Mouse (Mus musculus) heart, embryonic 12.5 days (tissue): ENCODE data around the gene Plcb1. TPM values are rescaled to one million over a fixed set of nuclear protein-coding genes. Genes with fewer than 3 reads are reported as not detected.

Source experiments
- ATAC-seq: fragments of 200-750 bp; cut with Nextera tagmentation; 2 replicates; pipeline ENCODE4 v1.8.0; 2017; ENCODE audit warnings: moderate TSS enrichment, moderate library complexity; ENCODE audit not compliant: insufficient number of reproducible peaks, low FRiP score
- H3K27ac ChIP-seq: fragments of 300-500 bp; sonication (generic); 2 replicates; pipeline ENCODE4 v1.5.1; 2016; ENCODE audit warnings: mild to moderate bottlenecking, moderate library complexity; ENCODE audit not compliant: poor library complexity, severe bottlenecking
- H3K27me3 ChIP-seq: fragments of 300-500 bp; sonication (generic); replicated peaks from 2 replicates; pipeline ENCODE4 v1.6.1; 2016; ENCODE audit warnings: mild to moderate bottlenecking, moderate library complexity
- H3K36me3 ChIP-seq: fragments of 300-500 bp; sonication (generic); 2 replicates; pipeline ENCODE4 v1.6.1; 2016; ENCODE audit warnings: mild to moderate bottlenecking, moderate library complexity
- H3K4me1 ChIP-seq: fragments of 300-500 bp; sonication (generic); replicated peaks from 2 replicates; pipeline ENCODE4 v1.6.1; 2016; ENCODE audit warnings: mild to moderate bottlenecking
- H3K4me2 ChIP-seq: fragments of 300-500 bp; sonication (generic); 2 replicates; pipeline ENCODE4 v1.6.1; 2016; ENCODE audit warnings: mild to moderate bottlenecking, moderate library complexity
- H3K4me3 ChIP-seq: fragments of 300-500 bp; sonication (generic); 2 replicates; pipeline ENCODE4 v1.5.1; 2016; ENCODE audit warnings: mild to moderate bottlenecking
- H3K9ac ChIP-seq: fragments of 300-500 bp; sonication (generic); 2 replicates; pipeline ENCODE4 v1.6.1; 2016; ENCODE audit warnings: mild to moderate bottlenecking, moderate library complexity
- H3K9me3 ChIP-seq: fragments of 300-500 bp; sonication (generic); replicated peaks from 2 replicates; pipeline ENCODE4 v1.6.1; 2016; ENCODE audit warnings: mild to moderate bottlenecking, moderate library complexity
- WGBS: fragments of 180-500 bp; shearing (Covaris S2); methylation state at CpG from one replicate; pipeline ENCODE4 v1.1.7; 2016; 5-methylcytosine and 5-hydroxymethylcytosine counted together
- polyA plus RNA-seq: library from polyadenylated mRNA; unstranded; fragments of >200 nt; fragmentation: Nextera tagmentation; extraction: Ambion mirVana; gene quantifications from 2 replicates; pipeline ENCODE4 v1.2.1, GENCODE M21; 2016

Gene Plcb1
- polyA plus RNA-seq, 1 experiment from 2014 or later: 6.1 TPM

DNA sequence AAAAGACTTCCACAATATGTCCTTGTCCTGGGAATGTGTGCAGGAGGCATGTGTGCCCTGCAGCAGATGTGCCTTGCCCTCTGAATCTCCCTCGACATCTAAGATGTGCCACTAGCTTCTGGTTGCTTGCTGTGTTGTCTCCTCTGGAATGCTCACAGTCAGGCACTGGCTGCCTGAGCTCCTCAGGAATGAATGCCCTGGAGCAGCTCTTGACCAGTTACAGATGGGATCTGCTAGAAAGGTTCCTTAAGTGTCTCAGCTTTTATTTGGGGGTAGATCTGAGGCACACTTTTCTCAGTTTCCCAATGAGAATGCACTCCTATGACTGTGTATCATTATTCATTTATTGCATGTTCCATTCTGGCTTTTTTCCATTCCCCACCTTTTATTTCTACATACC is 151.8 kb downstream of the Plcb1 start:
- Histone ChIP-seq H3K4me1 (no peaks in the 10 kb centered on the region), H3K27me3 (no peaks in the 10 kb centered on the region), H3K4me3 (no peak overlapping the region), H3K4me2 (no peak overlapping the region), H3K36me3 (no peaks in the 10 kb centered on the region), H3K9ac (no peak overlapping the region), H3K9me3 (no peaks in the 10 kb centered on the region), H3K27ac (no peak overlapping the region)
- WGBS: 22% methylated on average over 1 of the region's 1 CpGs
- no peak for ATAC-seq

DNA sequence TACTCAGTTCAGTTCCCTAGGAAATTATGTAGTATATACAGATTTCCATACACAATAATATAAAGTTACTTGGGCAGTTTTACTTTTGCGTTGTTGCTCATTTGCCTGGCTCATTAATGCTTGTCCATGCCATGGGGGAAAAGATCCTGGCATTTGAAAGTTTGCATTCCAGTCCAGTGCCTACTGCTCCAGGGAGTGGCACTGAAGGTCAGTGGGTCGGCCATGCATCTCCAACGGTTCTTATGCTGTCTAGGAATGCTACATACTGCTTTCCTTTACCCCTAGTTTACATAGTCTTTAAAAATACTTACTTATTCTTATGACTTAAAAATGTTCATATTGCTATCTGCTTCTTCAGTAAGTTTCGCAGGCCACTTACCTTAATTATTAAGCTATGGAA is 156.2 kb downstream of the Plcb1 start:
- no peaks in the 10 kb centered on the region for H3K4me1 ChIP-seq
- 84% methylated on average over 4 of the region's 4 CpGs for WGBS

DNA sequence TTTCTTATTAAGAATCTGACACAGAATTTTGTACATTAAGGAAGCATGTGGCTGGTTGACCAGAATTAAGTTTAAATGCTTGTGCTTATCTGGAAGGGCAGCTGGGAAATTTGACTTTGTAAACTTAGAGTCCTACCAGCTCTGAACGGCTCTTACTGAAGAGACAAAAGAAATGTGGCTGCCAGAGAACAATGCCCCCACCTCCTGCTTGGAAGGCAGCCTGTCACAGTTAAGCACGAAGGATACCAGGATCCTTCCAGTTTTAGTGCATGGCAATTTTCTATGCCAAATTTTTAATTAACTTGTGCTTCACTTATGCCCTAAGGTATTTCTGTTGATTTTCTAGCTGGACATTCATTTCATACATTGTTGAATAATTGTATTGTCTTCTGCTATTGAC is 157.1 kb downstream of the Plcb1 start:
- Histone ChIP-seq H3K27ac (no peak overlapping the region), H3K4me3 (no peak overlapping the region), H3K4me2 (no peak overlapping the region), H3K9ac (no peak overlapping the region), H3K4me1 (no peaks in the 10 kb centered on the region), H3K27me3 (no peaks in the 10 kb centered on the region), H3K9me3 (no peaks in the 10 kb centered on the region), H3K36me3 (no peaks in the 10 kb centered on the region)
- 20% methylated on average over 2 of the region's 2 CpGs for WGBS
- ATAC-seq: no peak

More for the DNA sequence above, 156.2 kb downstream of the Plcb1 start:
- no peak overlapping the region for H3K4me2 ChIP-seq
- no peaks in the 10 kb centered on the region for H3K36me3 ChIP-seq
- H3K9ac ChIP-seq: no peak overlapping the region
- H3K9me3 ChIP-seq: no peaks in the 10 kb centered on the region
- H3K27me3 ChIP-seq: no peaks in the 10 kb centered on the region
- H3K4me3 ChIP-seq: no peak overlapping the region
- ATAC-seq: no peak
- no peak overlapping the region for H3K27ac ChIP-seq

GRCm38 (mm10) chr2:134946331-134946730 is 160.5 kb downstream of the Plcb1 start:
- H3K4me1 ChIP-seq: no peaks in the 10 kb centered on the region
- no peak for ATAC-seq
- no peaks in the 10 kb centered on the region for H3K36me3 ChIP-seq
- H3K4me3 ChIP-seq: no peak overlapping the region
- H3K27ac ChIP-seq: no peak overlapping the region
- no peaks in the 10 kb centered on the region for H3K9me3 ChIP-seq
- H3K4me2 ChIP-seq: no peak overlapping the region
- no peak overlapping the region for H3K9ac ChIP-seq
- 85% methylated on average over 8 of the region's 8 CpGs for WGBS
- H3K27me3 ChIP-seq: no peaks in the 10 kb centered on the region

DNA sequence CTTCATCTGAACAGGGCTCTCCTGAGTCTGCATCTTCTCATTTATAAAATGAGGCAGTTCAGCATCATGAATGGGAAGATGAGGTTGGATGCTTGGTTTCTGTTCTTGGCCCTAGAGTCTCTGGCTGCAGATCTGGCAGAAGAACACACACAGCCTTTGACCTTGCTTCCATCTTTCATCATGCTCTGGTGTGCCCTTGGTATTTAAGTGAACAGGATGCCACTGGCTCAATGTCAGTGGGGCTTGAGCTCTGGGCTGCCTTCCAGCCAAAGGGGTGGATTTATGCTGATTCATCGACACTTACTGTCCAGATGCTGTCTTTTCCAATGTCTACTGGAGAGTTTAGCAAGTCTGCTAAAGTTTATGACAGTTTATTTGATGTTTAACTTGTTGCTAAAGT is 161.0 kb downstream of the Plcb1 start:
- no peak overlapping the region for H3K4me3 ChIP-seq
- H3K4me1 ChIP-seq: no peaks in the 10 kb centered on the region
- H3K4me2 ChIP-seq: no peak overlapping the region
- no peak overlapping the region for H3K9ac ChIP-seq
- WGBS: 76% methylated on average over 1 of the region's 1 CpGs
- H3K27me3 ChIP-seq: no peaks in the 10 kb centered on the region
- H3K36me3 ChIP-seq: no peaks in the 10 kb centered on the region
- no peak for ATAC-seq
- no peak overlapping the region for H3K27ac ChIP-seq
- H3K9me3 ChIP-seq: no peaks in the 10 kb centered on the region

GRCm38 (mm10) chr2:134952088-134952487 is 166.2 kb downstream of the Plcb1 start:
- WGBS: 26% methylated on average over 5 of the region's 5 CpGs
- no peaks in the 10 kb centered on the region for H3K9me3 ChIP-seq
- no peak overlapping the region for H3K27ac ChIP-seq
- no peak overlapping the region for H3K4me2 ChIP-seq
- H3K4me1 ChIP-seq: peaks cover 5% of the 10 kb centered on the region; the same call in 1 of the 2 replicates
- H3K36me3 ChIP-seq: no peaks in the 10 kb centered on the region
- no peak for ATAC-seq
- H3K4me3 ChIP-seq: no peak overlapping the region
- H3K27me3 ChIP-seq: no peaks in the 10 kb centered on the region
- no peak overlapping the region for H3K9ac ChIP-seq

DNA sequence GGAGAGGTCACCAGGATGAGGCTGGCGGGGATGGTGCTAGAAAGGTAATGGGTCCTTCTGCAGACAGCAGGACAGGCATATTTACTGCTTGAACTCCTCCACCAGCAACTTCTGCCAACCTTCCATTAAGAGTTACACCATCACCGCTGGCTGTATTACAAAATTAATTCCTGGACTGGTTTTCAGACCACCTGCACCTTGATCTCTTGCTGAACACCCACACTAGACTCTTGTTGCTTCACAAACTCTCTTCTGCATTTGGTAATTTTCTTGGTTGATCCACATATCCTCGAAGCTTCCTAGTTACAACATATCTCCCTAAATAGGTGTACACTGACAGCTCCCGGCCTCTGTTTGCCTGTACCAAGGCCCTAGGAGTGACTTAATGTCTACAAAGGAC is 170.6 kb downstream of the Plcb1 start:
- H3K9me3 ChIP-seq: no peaks in the 10 kb centered on the region
- H3K4me1 ChIP-seq: peaks cover 5% of the 10 kb centered on the region; the same call in 1 of the 2 replicates
- no peaks in the 10 kb centered on the region for H3K36me3 ChIP-seq
- no peaks in the 10 kb centered on the region for H3K27me3 ChIP-seq
- no peak for ATAC-seq
- H3K27ac ChIP-seq: no peak overlapping the region
- WGBS: 85% methylated on average over 4 of the region's 4 CpGs
- no peak overlapping the region for H3K4me2 ChIP-seq
- H3K9ac ChIP-seq: no peak overlapping the region
- H3K4me3 ChIP-seq: no peak overlapping the region

DNA sequence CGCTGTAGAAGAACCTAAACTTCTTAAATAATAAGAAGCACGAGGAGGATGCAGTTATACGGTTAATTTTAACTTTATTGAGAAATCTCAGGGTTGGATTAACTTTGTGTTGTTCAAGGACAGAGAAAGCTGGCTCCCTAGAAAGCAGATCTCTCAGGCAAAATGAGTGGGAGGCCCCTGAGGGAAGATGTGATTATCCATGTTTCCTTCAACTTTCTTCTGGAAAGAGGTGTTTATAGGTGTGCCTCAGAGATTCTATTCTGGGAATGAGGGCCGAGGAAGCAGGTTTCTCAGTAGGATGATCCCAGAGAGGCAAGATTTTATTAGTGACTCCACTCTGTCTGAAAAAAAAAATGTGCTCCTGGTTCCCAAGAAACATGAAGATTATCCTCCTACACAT is 180.3 kb downstream of the Plcb1 start:
- Histone ChIP-seq H3K36me3 (no peaks in the 10 kb centered on the region), H3K4me1 (no peaks in the 10 kb centered on the region), H3K4me2 (no peak overlapping the region), H3K9ac (no peak overlapping the region), H3K27me3 (no peaks in the 10 kb centered on the region), H3K4me3 (no peak overlapping the region), H3K27ac (no peak overlapping the region), H3K9me3 (no peaks in the 10 kb centered on the region)
- WGBS: 79% methylated on average over 4 of the region's 4 CpGs
- ATAC-seq: no peak

- Histone ChIP-seq H3K27me3 (no peaks in the 10 kb centered on the region), H3K36me3 (no peaks in the 10 kb centered on the region), H3K9me3 (no peaks in the 10 kb centered on the region), H3K27ac (no peak overlapping the region), H3K4me2 (no peak overlapping the region), H3K4me3 (no peak overlapping the region), H3K4me1 (no peaks in the 10 kb centered on the region), H3K9ac (no peak overlapping the region)
- no peak for ATAC-seq
- WGBS: 90% methylated on average over 3 of the region's 3 CpGs
These were observed 182.5 kb downstream of the Plcb1 start for GRCm38 (mm10) chr2:134968380-134968779.

DNA sequence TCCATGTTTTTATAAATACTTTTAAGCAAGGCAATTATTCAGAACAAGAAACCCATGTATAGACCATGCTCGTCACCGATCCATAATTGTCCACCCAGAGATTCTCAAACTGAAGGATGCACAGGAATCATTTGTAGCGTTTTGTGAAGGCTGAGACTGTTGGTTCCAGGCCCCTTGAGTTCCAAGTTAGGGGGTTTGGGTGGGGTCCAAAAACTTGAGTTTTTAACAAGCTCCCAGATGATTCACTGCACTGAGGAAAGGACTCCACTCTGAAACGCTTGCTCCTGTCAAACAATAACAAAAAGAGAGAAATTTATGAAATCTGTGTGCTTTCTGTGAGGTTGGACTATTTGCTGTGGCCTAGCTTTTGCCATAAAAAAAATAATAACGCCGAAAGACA is 186.5 kb downstream of the Plcb1 start:
- no peak overlapping the region for H3K4me3 ChIP-seq
- no peak for ATAC-seq
- no peak overlapping the region for H3K4me2 ChIP-seq
- 80% methylated on average over 6 of the region's 6 CpGs for WGBS
- H3K9ac ChIP-seq: no peak overlapping the region
- H3K4me1 ChIP-seq: 0 out of 2 replicates have a peak, but pooled peaks cover 4% of the 10 kb centered on the region
- no peaks in the 10 kb centered on the region for H3K9me3 ChIP-seq
- H3K27ac ChIP-seq: no peak overlapping the region
- no peaks in the 10 kb centered on the region for H3K27me3 ChIP-seq
- no peaks in the 10 kb centered on the region for H3K36me3 ChIP-seq

- ATAC-seq: no peak
- 0 out of 2 replicates have a peak, but pooled peaks cover 4% of the 10 kb centered on the region for H3K4me1 ChIP-seq
- H3K4me3 ChIP-seq: no peak overlapping the region
- no peak overlapping the region for H3K4me2 ChIP-seq
- no peak overlapping the region for H3K27ac ChIP-seq
- no peak overlapping the region for H3K9ac ChIP-seq
- 34% methylated on average over 6 of the region's 6 CpGs for WGBS
- no peaks in the 10 kb centered on the region for H3K9me3 ChIP-seq
- H3K36me3 ChIP-seq: no peaks in the 10 kb centered on the region
- H3K27me3 ChIP-seq: no peaks in the 10 kb centered on the region
These were observed 188.8 kb downstream of the Plcb1 start for GRCm38 (mm10) chr2:134974711-134975110.

DNA sequence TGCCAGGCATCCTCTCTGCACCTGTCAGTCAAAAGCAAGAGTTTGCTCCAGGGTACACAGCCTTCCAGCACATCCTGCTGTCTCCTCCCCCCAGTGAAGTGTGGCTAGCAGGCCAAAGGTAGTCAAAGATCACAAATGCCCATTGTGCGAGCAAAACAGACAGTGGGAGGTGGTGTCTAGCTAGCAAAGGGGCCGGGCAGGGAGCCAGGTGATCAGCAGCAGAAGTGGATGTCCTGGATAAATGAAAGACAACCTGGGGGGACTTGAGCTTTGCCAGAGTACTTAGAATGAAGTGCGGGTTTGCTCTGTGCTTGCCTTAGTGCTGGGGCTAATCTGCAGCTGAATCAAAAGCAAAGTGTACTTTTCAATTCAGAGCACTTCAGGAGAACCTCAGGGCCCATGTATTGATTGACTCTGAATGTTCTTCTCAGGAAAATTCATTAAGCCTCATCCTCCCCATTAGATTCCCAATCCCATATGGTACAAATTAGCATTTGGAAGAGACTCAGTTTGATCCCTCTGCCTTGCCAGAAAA is 191.0 kb downstream of the Plcb1 start:
- Histone ChIP-seq H3K27ac (no peak overlapping the region), H3K27me3 (no peaks in the 10 kb centered on the region), H3K9me3 (no peaks in the 10 kb centered on the region), H3K9ac (no peak overlapping the region), H3K36me3 (no peaks in the 10 kb centered on the region), H3K4me3 (no peak overlapping the region), H3K4me2 (no peak overlapping the region), H3K4me1 (0 out of 2 replicates have a peak, but pooled peaks cover 4% of the 10 kb centered on the region)
- no peak for ATAC-seq
- WGBS: 46% methylated on average over 3 of the region's 3 CpGs
